Comparison of ENCODE assay signal across 22 mouse cellular contexts in genomic region chr8:10358711-10359110, GRCm38 (mm10).
"Had no signal": no experiment of that assay in that cellular context is flagged by ENCODE, and none has a peak within 500 bp of the region (broad histone marks: within the 10 kb centered on the region; RNA-seq: fewer than 3 reads in every experiment).

No protein-coding gene starts in this region.

- ATAC-seq: inflammation-experienced regulatory T-cells, adult 6 months; intestine, postnatal 0 days; liver, postnatal 0 days; midbrain, embryonic 15.5 days had no signal

- H3K27ac ChIP-seq: kidney, postnatal 0 days; layer of hippocampus, adult 2 months; limb, embryonic 15.5 days; liver, embryonic 14.5 days; lung, embryonic 15.5 days; midbrain, embryonic 15.5 days; stomach, embryonic 15.5 days had no signal

- H3K9me3 ChIP-seq: limb, embryonic 15.5 days; lung, embryonic 15.5 days; midbrain, embryonic 15.5 days; stomach, embryonic 15.5 days had no signal

- H3K4me2 ChIP-seq: limb, embryonic 15.5 days; liver, embryonic 11.5 days; lung, embryonic 15.5 days; midbrain, embryonic 11.5 days; midbrain, embryonic 15.5 days; stomach, embryonic 15.5 days had no signal

- H3K9ac ChIP-seq: limb, embryonic 15.5 days; liver, embryonic 14.5 days; liver, postnatal 0 days; lung, embryonic 15.5 days; midbrain, embryonic 15.5 days; stomach, embryonic 15.5 days had no signal

- H3K4me1 ChIP-seq: limb, embryonic 15.5 days; lung, embryonic 15.5 days; stomach, embryonic 15.5 days had no signal

- H3K36me3 ChIP-seq: limb, embryonic 15.5 days; lung, embryonic 15.5 days; midbrain, embryonic 15.5 days; stomach, embryonic 15.5 days had no signal

- H3K27me3 ChIP-seq: limb, embryonic 15.5 days; lung, embryonic 15.5 days; midbrain, embryonic 15.5 days; stomach, embryonic 15.5 days had no signal

- H3K4me3 ChIP-seq: layer of hippocampus, adult 2 months; limb, embryonic 15.5 days; lung, embryonic 15.5 days; midbrain, embryonic 15.5 days; myocyte; stomach, embryonic 15.5 days had no signal

- DNase-seq: kidney, adult 2 months; kidney, postnatal 25 days; layer of hippocampus, adult 9-11 months; liver, postnatal 0 days; lung, postnatal 10 days; lung, postnatal 4 days; retina, postnatal 1 day; right cerebral cortex, postnatal 25 days; spleen, adult 18-20 months; thymus, postnatal 36 days had no signal
